Mouse (Mus musculus) ES-Bruce4 (cell line): ENCODE data around the gene Nol4l. TPM values are rescaled to one million over a fixed set of nuclear protein-coding genes. Genes with fewer than 3 reads are reported as not detected.

ENCODE experiments used
- H3K27ac ChIP-seq: 2 replicates; pipeline ENCODE4 v1.5.1; 2012; ENCODE audit warnings: low read length, inconsistent platforms; ENCODE audit not compliant: insufficient read depth
- H3K27me3 ChIP-seq: 2 replicates; pipeline ENCODE4 v1.6.1; 2012; ENCODE audit warnings: mild to moderate bottlenecking, low read length, inconsistent platforms; ENCODE audit not compliant: control insufficient read depth, poor library complexity, insufficient read depth, severe bottlenecking
- H3K36me3 ChIP-seq: 2 replicates; pipeline ENCODE4 v1.6.1; 2012; ENCODE audit warnings: inconsistent platforms, mild to moderate bottlenecking, low read length, moderate library complexity; ENCODE audit not compliant: control insufficient read depth, poor library complexity, insufficient read depth, severe bottlenecking
- H3K4me1 ChIP-seq: one replicate; pipeline ENCODE4 v1.8.1; 2011; ENCODE audit warnings: low read length; ENCODE audit not compliant: control insufficient read depth, insufficient read depth
- H3K4me3 ChIP-seq: 2 replicates; pipeline ENCODE4 v1.5.1; 2011; ENCODE audit warnings: low read depth, mild to moderate bottlenecking, low read length
- H3K9ac ChIP-seq: 2 replicates; pipeline ENCODE4 v1.6.1; 2012; ENCODE audit warnings: low read depth, mild to moderate bottlenecking, inconsistent platforms; ENCODE audit not compliant: poor library complexity, severe bottlenecking
- H3K9me3 ChIP-seq: replicated peaks from 2 replicates; pipeline ENCODE4 v1.6.1; 2012; ENCODE audit warnings: mild to moderate bottlenecking, low read length, inconsistent platforms; ENCODE audit not compliant: control insufficient read depth, poor library complexity, insufficient read depth, severe bottlenecking
- CTCF ChIP-seq: IDR thresholded peaks from one replicate; pipeline ENCODE4 v1.8.1; 2011; ENCODE audit warnings: low read depth, low read length
- EP300 ChIP-seq: IDR thresholded peaks from 2 replicates; pipeline ENCODE4 v1.6.1; 2011; ENCODE audit warnings: low read depth, low read length; ENCODE audit not compliant: insufficient read depth
- POLR2A ChIP-seq: IDR thresholded peaks from one replicate; pipeline ENCODE4 v1.8.1; 2011; ENCODE audit warnings: low read length; ENCODE audit not compliant: insufficient read depth
- polyA plus RNA-seq: library from polyadenylated mRNA; stranded (reverse); fragments of >200 nt; gene quantifications from 2 replicates; pipeline ENCODE4 v1.2.4, GENCODE M21; 2011; ENCODE audit warnings: low read depth; ENCODE audit not compliant: missing spikeins, insufficient read depth, insufficient read length

The Nol4l gene
- polyA plus RNA-seq, 1 experiment, result 11.5 TPM

GRCm38 (mm10) chr2:153526850-153527530 is 2.8 kb downstream of the Nol4l start:
- H3K4me3 ChIP-seq, result no peak overlapping the region
- no peak overlapping the region for H3K9ac ChIP-seq
- no peak for TF ChIP-seq POLR2A
- no peak for TF ChIP-seq EP300
- no peak for TF ChIP-seq CTCF
- no peak overlapping the region for H3K27ac ChIP-seq
- H3K4me1 ChIP-seq, result peaks cover 17% of the 10 kb centered on the region
- H3K36me3 ChIP-seq, result no peaks in the 10 kb centered on the region
- H3K9me3 ChIP-seq, result no peaks in the 10 kb centered on the region
- H3K27me3 ChIP-seq, result peaks cover 19% of the 10 kb centered on the region

- TF ChIP-seq POLR2A (no peak), CTCF (no peak), EP300 (0 out of 2 replicates have a peak, but pooled peaks have one; percentile 16)
- H3K9me3 ChIP-seq, result no peaks in the 10 kb centered on the region
- H3K36me3 ChIP-seq, result no peaks in the 10 kb centered on the region
- peaks cover 19% of the 10 kb centered on the region for H3K27me3 ChIP-seq
- no peak overlapping the region for H3K4me3 ChIP-seq
- peak overlapping the region; percentile 9; the same call in 1 of the 2 replicates for H3K9ac ChIP-seq
- peaks cover 20% of the 10 kb centered on the region for H3K4me1 ChIP-seq
- no peak overlapping the region for H3K27ac ChIP-seq
Measured at GRCm38 (mm10) chr2:153525906-153526311, 3.9 kb downstream of the Nol4l start.

- H3K9me3 ChIP-seq, result no peaks in the 10 kb centered on the region
Measured at GRCm38 (mm10) chr2:153524727-153525126, 5.0 kb downstream of the Nol4l start.

GRCm38 (mm10) chr2:153523656-153524055 is 6.1 kb downstream of the Nol4l start:
- TF ChIP-seq POLR2A, result no peak
- no peak for TF ChIP-seq CTCF
- no peak for TF ChIP-seq EP300
- H3K36me3 ChIP-seq, result no peaks in the 10 kb centered on the region
- H3K4me3 ChIP-seq, result no peak overlapping the region
- H3K9ac ChIP-seq, result no peak overlapping the region
- H3K27ac ChIP-seq, result no peak overlapping the region
- H3K4me1 ChIP-seq, result peaks cover 20% of the 10 kb centered on the region
- no peaks in the 10 kb centered on the region for H3K9me3 ChIP-seq
- peaks cover 8% of the 10 kb centered on the region for H3K27me3 ChIP-seq

More at GRCm38 (mm10) chr2:153524727-153525126, 5.0 kb downstream of the Nol4l start:
- Histone ChIP-seq H3K27me3 (peaks cover 18% of the 10 kb centered on the region), H3K27ac (no peak overlapping the region), H3K4me3 (no peak overlapping the region), H3K9ac (no peak overlapping the region), H3K4me1 (peaks cover 20% of the 10 kb centered on the region), H3K36me3 (no peaks in the 10 kb centered on the region)
- TF ChIP-seq CTCF (no peak), POLR2A (no peak), EP300 (no peak)

- Histone ChIP-seq H3K27ac (no peak overlapping the region), H3K4me1 (peaks cover 20% of the 10 kb centered on the region)
Measured at GRCm38 (mm10) chr2:153523143-153523542, 6.6 kb downstream of the Nol4l start.

GRCm38 (mm10) chr2:153522270-153522669 is 7.5 kb downstream of the Nol4l start:
- Histone ChIP-seq H3K4me3 (no peak overlapping the region), H3K4me1 (peaks cover 18% of the 10 kb centered on the region), H3K27me3 (no peaks in the 10 kb centered on the region), H3K27ac (no peak overlapping the region), H3K9me3 (no peaks in the 10 kb centered on the region), H3K9ac (no peak overlapping the region), H3K36me3 (no peaks in the 10 kb centered on the region)
- TF ChIP-seq EP300 (0 out of 2 replicates have a peak, but pooled peaks have one; percentile 38), POLR2A (no peak)

More at GRCm38 (mm10) chr2:153523143-153523542, 6.6 kb downstream of the Nol4l start:
- 0 out of 2 replicates have a peak, but pooled peaks cover 3% of the 10 kb centered on the region for H3K27me3 ChIP-seq
- H3K9ac ChIP-seq, result no peak overlapping the region
- no peaks in the 10 kb centered on the region for H3K36me3 ChIP-seq
- no peak overlapping the region for H3K4me3 ChIP-seq
- no peaks in the 10 kb centered on the region for H3K9me3 ChIP-seq
- TF ChIP-seq EP300 (0 out of 2 replicates have a peak, but pooled peaks have one; percentile 63), CTCF (no peak), POLR2A (no peak)
